Mouse (Mus musculus) CH12.LX (cell line): Measurements from ENCODE around the gene Muc13. TPM values are rescaled to one million over a fixed set of nuclear protein-coding genes. Genes with fewer than 3 reads are reported as not detected.

Experiments
- DNase-seq: peaks from one replicate; pipeline ENCODE4 v3.0.0-alpha.2; 2013; ENCODE audit errors: extremely low read depth
- H3K27ac ChIP-seq: 2 replicates; pipeline ENCODE4 v1.5.1; 2012; ENCODE audit warnings: low read depth, mild to moderate bottlenecking, control low read depth, moderate library complexity; ENCODE audit not compliant: insufficient read depth
- H3K27me3 ChIP-seq: replicated peaks from 2 replicates; pipeline ENCODE3; 2012; ENCODE audit warnings: inconsistent platforms
- H3K36me3 ChIP-seq, 2 experiments: replicated peaks in 1 of 2; 2 replicates each; pipeline versions ENCODE3 to v1.6.1; 2012; ENCODE audit warnings: inconsistent platforms in 1 of 2, low read length in 1 of 2, mild to moderate bottlenecking in 1 of 2, mixed read lengths in 1 of 2, moderate library complexity in 1 of 2; ENCODE audit not compliant: control insufficient read depth in 1 of 2, insufficient read depth in 1 of 2
- H3K4me1 ChIP-seq, 2 experiments: 2 replicates each; pipeline ENCODE4 v1.6.1; 2012; ENCODE audit warnings: inconsistent platforms in 1 of 2, moderate library complexity in 1 of 2; ENCODE audit not compliant: insufficient read depth in 2 of 2, control insufficient read depth in 1 of 2
- H3K4me2 ChIP-seq: 2 replicates; pipeline ENCODE4 v1.6.1; 2012; ENCODE audit warnings: low read depth, mild to moderate bottlenecking, control low read depth; ENCODE audit not compliant: poor library complexity, insufficient read depth, severe bottlenecking
- H3K4me3 ChIP-seq, 3 experiments: fragments of 150-350 bp in 1 of 3; sonication (generic) in 1 of 3; replicated peaks in 1 of 3; 2 replicates each; pipeline versions ENCODE3 to v1.5.1; 2011 to 2012; ENCODE audit warnings: low read depth in 2 of 3, low read length in 2 of 3, mild to moderate bottlenecking in 2 of 3, moderate library complexity in 2 of 3, control low read depth in 1 of 3, improper control_type of control experiment in 1 of 3, inconsistent platforms in 1 of 3, mixed read lengths in 1 of 3; ENCODE audit not compliant: poor library complexity in 1 of 3
- H3K79me2 ChIP-seq: replicated peaks from 2 replicates; pipeline ENCODE4 v1.6.1; 2012; ENCODE audit warnings: mild to moderate bottlenecking, moderate library complexity; ENCODE audit not compliant: control insufficient read depth, poor library complexity, insufficient read depth, severe bottlenecking; ENCODE audit errors: extremely low read depth
- H3K9ac ChIP-seq: 2 replicates; pipeline ENCODE4 v1.6.1; 2012; ENCODE audit warnings: low read depth, mild to moderate bottlenecking, control low read depth, moderate library complexity; ENCODE audit not compliant: insufficient read depth
- H3K9me3 ChIP-seq: replicated peaks from 2 replicates; pipeline ENCODE3; 2012; ENCODE audit warnings: low read length, inconsistent platforms, mixed read lengths
- CHD1 ChIP-seq: IDR thresholded peaks from 2 replicates; pipeline ENCODE4 v1.6.1; 2012; ENCODE audit warnings: low read depth, low read length, improper control_type of control experiment, inconsistent platforms
- CTCF ChIP-seq, 2 experiments: IDR thresholded peaks in 1 of 2; conservative IDR thresholded peaks in 1 of 2; 2 replicates each; pipeline ENCODE4 v1.5.1; 2011 to 2012; ENCODE audit warnings: low read depth in 2 of 2, low read length in 2 of 2, improper control_type of control experiment in 1 of 2, inconsistent platforms in 1 of 2, mild to moderate bottlenecking in 1 of 2, moderate library complexity in 1 of 2
- ELF1 ChIP-seq: IDR thresholded peaks from 2 replicates; pipeline ENCODE4 v1.6.1; 2014; ENCODE audit warnings: low read depth, mild to moderate bottlenecking, inconsistent platforms, low read length, improper control_type of control experiment
- HCFC1 ChIP-seq: IDR thresholded peaks from 2 replicates; pipeline ENCODE4 v1.6.1; 2012; ENCODE audit warnings: low read depth, mild to moderate bottlenecking, inconsistent platforms, low read length, improper control_type of control experiment
- JUN ChIP-seq: IDR thresholded peaks from 2 replicates; pipeline ENCODE4 v1.6.1; 2011; ENCODE audit warnings: low read depth, mild to moderate bottlenecking, low read length, improper control_type of control experiment, moderate library complexity; ENCODE audit not compliant: insufficient read depth
- JUND ChIP-seq: conservative IDR thresholded peaks from 2 replicates; pipeline ENCODE4 v1.6.1; 2011; ENCODE audit warnings: low read depth, low read length, improper control_type of control experiment
- MAZ ChIP-seq: IDR thresholded peaks from 2 replicates; pipeline ENCODE4 v1.6.1; 2012; ENCODE audit warnings: low read depth, mild to moderate bottlenecking, inconsistent platforms, low read length, improper control_type of control experiment, moderate library complexity
- MXI1 ChIP-seq: IDR thresholded peaks from 2 replicates; pipeline ENCODE4 v1.6.1; 2011; ENCODE audit warnings: mild to moderate bottlenecking, low read depth, low read length, improper control_type of control experiment
- NELFE ChIP-seq: IDR thresholded peaks from 2 replicates; pipeline ENCODE4 v1.6.1; 2011; ENCODE audit warnings: low read depth, low read length, improper control_type of control experiment
- NRF1 ChIP-seq: IDR thresholded peaks from 2 replicates; pipeline ENCODE4 v1.6.1; 2014; ENCODE audit warnings: low read depth, mild to moderate bottlenecking, inconsistent platforms, low read length, improper control_type of control experiment, moderate library complexity
- POLR2A ChIP-seq: IDR thresholded peaks from 2 replicates; pipeline ENCODE4 v1.6.1; 2011; ENCODE audit warnings: low read depth, mild to moderate bottlenecking, improper control_type of control experiment, low read length
- POLR2AphosphoS2 ChIP-seq: IDR thresholded peaks from 2 replicates; pipeline ENCODE4 v1.6.1; 2011; ENCODE audit warnings: low read depth, low read length, improper control_type of control experiment
- RCOR1 ChIP-seq: conservative IDR thresholded peaks from 2 replicates; pipeline ENCODE4 v1.6.1; 2012; ENCODE audit warnings: low read depth, mild to moderate bottlenecking, inconsistent platforms, low read length, improper control_type of control experiment
- SMC3 ChIP-seq: IDR thresholded peaks from 2 replicates; pipeline ENCODE4 v1.6.1; 2011; ENCODE audit warnings: low read depth, low read length, improper control_type of control experiment
- TCF12 ChIP-seq: IDR thresholded peaks from 2 replicates; pipeline ENCODE4 v1.6.1; 2014; ENCODE audit warnings: low read depth, mild to moderate bottlenecking, inconsistent platforms, low read length, improper control_type of control experiment
- UBTF ChIP-seq: IDR thresholded peaks from 2 replicates; pipeline ENCODE4 v1.6.1; 2012; ENCODE audit warnings: low read depth, mild to moderate bottlenecking, inconsistent platforms, low read length, improper control_type of control experiment, moderate library complexity
- USF2 ChIP-seq: conservative IDR thresholded peaks from 2 replicates; pipeline ENCODE4 v1.6.1; 2011; ENCODE audit warnings: low read depth, low read length, improper control_type of control experiment
- ZMIZ1 ChIP-seq: IDR thresholded peaks from 2 replicates; pipeline ENCODE4 v1.6.1; 2012; ENCODE audit warnings: low read depth, mild to moderate bottlenecking, inconsistent platforms, low read length, improper control_type of control experiment
- ZNF384 ChIP-seq: IDR thresholded peaks from 2 replicates; pipeline ENCODE4 v1.6.1; 2012; ENCODE audit warnings: low read depth, low read length, improper control_type of control experiment, inconsistent platforms
- dilution Hi-C: fragments of 300-500 bp; cut with MboI; formaldehyde crosslinking; loops from 2 replicates; pipeline ENCODE4 v1.14.3; 2020; ENCODE audit warnings: low sequenced_read_pairs; ENCODE audit not compliant: extremely low pct_unique_long_range_greater_than_20kb, extremely low pct_ligation_motif_present
- in situ Hi-C: fragments of 300-500 bp; cut with MboI; formaldehyde crosslinking; loops from 3 replicates; pipeline ENCODE4 v1.14.3; 2019; ENCODE audit warnings: low sequenced_read_pairs, low pct_ligation_motif_present, low pct_unique_long_range_greater_than_20kb, mixed read lengths
- polyA plus RNA-seq: library from polyadenylated mRNA; unstranded; fragments of >175 nt; gene quantifications from 2 replicates; pipeline ENCODE4 v1.2.1, GENCODE M21; 2012; ENCODE audit warnings: low read depth; ENCODE audit not compliant: insufficient read length
- total RNA-seq, 2 experiments: library from RNA; depleted of rRNA; stranded (reverse); fragments of 300-350 nt in 1 of 2; fragments of >200 nt in 1 of 2; gene quantifications; 2 replicates each; pipeline ENCODE4 v1.2.3; 2012 to 2014

The Muc13 gene
- total and polyA plus RNA-seq, 3 experiments: not detected

GRCm38 (mm10) chr16:33824603-33825002 is 30.8 kb downstream of the Muc13 start:
- no peak overlapping the region for H3K4me3 ChIP-seq
- TF ChIP-seq HCFC1 (no peak), USF2 (no peak), MXI1 (no peak), CHD1 (no peak), JUND (no peak), SMC3 (no peak), ZNF384 (no peak), UBTF (no peak), ZMIZ1 (no peak), JUN (no peak), RCOR1 (no peak), TCF12 (no peak), NELFE (no peak), NRF1 (no peak), MAZ (no peak), POLR2A (no peak), ELF1 (no peak)
- TF ChIP-seq, all 38 proteins: peak for 0
- H3K27ac ChIP-seq: no peak overlapping the region
- H3K36me3 ChIP-seq: no peaks in the 10 kb centered on the region
- H3K4me2 ChIP-seq: no peak overlapping the region
- peaks cover 3 to 12% of the 10 kb centered on the region in 2 experiments for H3K4me1 ChIP-seq
- no peaks in the 10 kb centered on the region for H3K9me3 ChIP-seq
- in situ Hi-C loops: loop anchor here (5.0 to 10.0 kb wide), 2 partner anchors 128 to 280 kb away; no protein-coding TSS in a partner anchor
- no peaks in the 10 kb centered on the region for H3K79me2 ChIP-seq
- no peak overlapping the region for H3K9ac ChIP-seq
- peaks cover 28% of the 10 kb centered on the region for H3K27me3 ChIP-seq
- DNase-seq: no peak
- dilution Hi-C loops: no loop called here

GRCm38 (mm10) chr16:33828496-33828895 is 34.7 kb downstream of the Muc13 start:
- no peaks in the 10 kb centered on the region for H3K79me2 ChIP-seq

More at GRCm38 (mm10) chr16:33828496-33828895, 34.7 kb downstream of the Muc13 start:
- Histone ChIP-seq H3K4me3 (no peak overlapping the region), H3K4me1 (peaks cover 3 to 15% of the 10 kb centered on the region in 2 experiments), H3K9me3 (no peaks in the 10 kb centered on the region), H3K27ac (no peak overlapping the region), H3K36me3 (no peaks in the 10 kb centered on the region), H3K27me3 (peaks cover 45% of the 10 kb centered on the region), H3K4me2 (no peak overlapping the region), H3K9ac (no peak overlapping the region)
- in situ Hi-C loops (loop anchor here (5.0 to 10.0 kb wide), 2 partner anchors 124 to 276 kb away; no protein-coding TSS in a partner anchor), dilution Hi-C loops (no loop called here)
- TF ChIP-seq RCOR1: no peak
- no peak for TF ChIP-seq ELF1
- TF ChIP-seq CTCF (conservative IDR thresholded peaks at IDR 0.05 in 1 of 2, IDR thresholded peaks at IDR 0.05 in 1 of 2; ENCODE audit: low read depth in 2 of 2, low read length in 2 of 2): no peak
- TF ChIP-seq POLR2AphosphoS2: no peak
- TF ChIP-seq MAZ: no peak
- no peak for DNase-seq
